Mouse (Mus musculus): ENCODE data around the gene Gimap1. TPM values are rescaled to one million over a fixed set of nuclear protein-coding genes. Genes with fewer than 3 reads are reported as not detected.

Gene Gimap1
- total and polyA plus RNA-seq, 3 experiments = not detected

DNA sequence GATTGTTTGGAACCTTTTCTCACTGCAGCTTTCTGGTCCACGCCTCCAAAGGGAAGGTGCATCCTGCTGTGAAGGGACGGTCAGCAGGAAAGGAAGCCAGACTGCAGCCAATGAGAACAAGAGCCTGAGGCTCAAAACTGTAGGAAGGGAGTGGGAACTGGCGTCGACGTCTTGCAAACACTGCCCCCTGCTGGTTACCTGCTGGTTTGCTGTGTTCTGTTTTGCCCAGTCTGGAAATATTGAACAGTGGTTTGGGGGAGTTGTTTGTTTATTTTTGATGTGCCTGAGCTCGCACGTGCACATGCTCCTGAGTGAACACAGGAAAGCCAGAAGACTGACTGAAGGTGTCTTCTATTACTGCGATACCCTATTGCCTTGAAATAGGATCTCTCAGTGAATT, 33.2 kb downstream of the Gimap1 start:
- peak; percentile 53 for DNase-seq (ENCODE audit: low read depth, low spot score)
- Histone ChIP-seq H3K4me1 (ENCODE audit: control insufficient read depth in 1 of 2, insufficient read depth in 2 of 2, low read length in 2 of 2) (no peaks in the 10 kb centered on the region), H3K27ac (ENCODE audit: control insufficient read depth, low read depth, low read length) (no peak overlapping the region), H3K36me3 (ENCODE audit: control insufficient read depth in 1 of 2, insufficient read depth in 2 of 2, low read length in 2 of 2) (no peaks in the 10 kb centered on the region), H3K9me3 (replicated peaks; ENCODE audit: insufficient read depth, low read length) (no peaks in the 10 kb centered on the region), H3K79me2 (ENCODE audit: control insufficient read depth, insufficient read depth, low read length, poor library complexity) (no peaks in the 10 kb centered on the region), H3K27me3 (ENCODE audit: control insufficient read depth in 1 of 2, insufficient read depth in 2 of 2, low read length in 2 of 2) (no peaks in the 10 kb centered on the region), H3K9ac (ENCODE audit: control insufficient read depth, low read depth, low read length, poor library complexity, severe bottlenecking) (no peak overlapping the region), H3K4me3 (ENCODE audit: control insufficient read depth in 1 of 2, insufficient read depth in 1 of 2, low read depth in 2 of 2, low read length in 2 of 2) (no peak overlapping the region)
- TF ChIP-seq ZC3H11A (IDR thresholded peaks at IDR 0.05; ENCODE audit: low read depth, low read length) (peak; percentile 51), RAD21 (IDR thresholded peaks at IDR 0.05; ENCODE audit: low read depth, low read length) (peak; percentile 67), CTCF (IDR thresholded peaks at IDR 0.05 in 2 of 3, conservative IDR thresholded peaks at IDR 0.05 in 1 of 3; ENCODE audit: control insufficient read depth in 1 of 3, insufficient read depth in 1 of 3, low read depth in 2 of 3, low read length in 3 of 3, poor library complexity in 1 of 3, severe bottlenecking in 1 of 3) (peak; percentile 65 to 81 (median 76)), ZNF384 (IDR thresholded peaks at IDR 0.05; ENCODE audit: low read depth, low read length) (peak; percentile 35; the same call in 1 of the 2 replicates), SMC3 (IDR thresholded peaks at IDR 0.05; ENCODE audit: low read depth, low read length) (peak; percentile 76), MAFK (IDR thresholded peaks at IDR 0.05; ENCODE audit: borderline replicate concordance, low read depth, low read length) (no peak)

DNA sequence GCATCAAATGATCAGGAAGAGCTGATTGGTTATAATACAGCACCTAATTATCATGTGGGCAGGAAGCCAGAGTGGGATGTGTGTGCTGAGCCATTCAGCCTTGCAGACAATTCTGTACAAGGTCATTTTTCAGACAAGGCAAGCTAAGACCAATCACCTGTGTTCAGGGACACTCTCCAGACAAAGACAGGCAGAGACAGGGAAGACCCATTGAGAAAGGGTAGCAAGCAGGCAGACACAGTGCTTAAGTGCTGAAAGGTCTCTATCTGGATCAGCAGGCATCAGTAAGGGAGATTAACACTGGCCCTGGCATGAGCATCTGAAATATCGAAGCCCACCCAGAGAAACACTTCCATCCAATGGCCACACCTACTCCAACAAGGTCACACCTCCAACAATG, 45.6 kb downstream of the Gimap1 start:
- no peak overlapping the region for H3K27ac ChIP-seq (ENCODE audit: control insufficient read depth, low read depth, low read length)
- peaks cover 0 to 1% of the 10 kb centered on the region in 2 experiments; a peak in 1 of 4 replicates for H3K27me3 ChIP-seq (ENCODE audit: control insufficient read depth in 1 of 2, insufficient read depth in 2 of 2, low read length in 2 of 2)
- no peak overlapping the region for H3K9ac ChIP-seq (ENCODE audit: control insufficient read depth, low read depth, low read length, poor library complexity, severe bottlenecking)
- no peaks in the 10 kb centered on the region for H3K36me3 ChIP-seq (ENCODE audit: control insufficient read depth in 1 of 2, insufficient read depth in 2 of 2, low read length in 2 of 2)
- no peak overlapping the region for H3K4me3 ChIP-seq (ENCODE audit: control insufficient read depth in 1 of 2, insufficient read depth in 1 of 2, low read depth in 2 of 2, low read length in 2 of 2)
- H3K9me3 ChIP-seq (replicated peaks; ENCODE audit: insufficient read depth, low read length) = no peaks in the 10 kb centered on the region
- no peaks in the 10 kb centered on the region for H3K4me1 ChIP-seq (ENCODE audit: control insufficient read depth in 1 of 2, insufficient read depth in 2 of 2, low read length in 2 of 2)
- no peaks in the 10 kb centered on the region for H3K79me2 ChIP-seq (ENCODE audit: control insufficient read depth, insufficient read depth, low read length, poor library complexity)
- DNase-seq (ENCODE audit: low read depth, low spot score) = no peak
- TF ChIP-seq NRF1 (IDR thresholded peaks at IDR 0.05; ENCODE audit: insufficient read depth, low read depth, low read length, poor library complexity, severe bottlenecking) (no peak), NELFE (IDR thresholded peaks at IDR 0.05; ENCODE audit: low read depth, low read length) (no peak), RCOR1 (IDR thresholded peaks at IDR 0.05; ENCODE audit: low read depth, low read length) (no peak), ZNF384 (IDR thresholded peaks at IDR 0.05; ENCODE audit: low read depth, low read length) (no peak), USF1 (IDR thresholded peaks at IDR 0.05; ENCODE audit: low read depth, low read length) (no peak), MAZ (IDR thresholded peaks at IDR 0.05; ENCODE audit: low read depth, low read length) (no peak), MYC (IDR thresholded peaks at IDR 0.05; ENCODE audit: low read depth, low read length) (no peak), POLR2AphosphoS5 (IDR thresholded peaks at IDR 0.05; ENCODE audit: borderline replicate concordance, low read depth, low read length) (no peak), UBTF (IDR thresholded peaks at IDR 0.05; ENCODE audit: borderline replicate concordance, insufficient read depth, low read depth, low read length) (no peak), TCF12 (IDR thresholded peaks at IDR 0.05; ENCODE audit: low read depth, low read length) (no peak), CHD2 (IDR thresholded peaks at IDR 0.05; ENCODE audit: low read length) (no peak), ZKSCAN1 (IDR thresholded peaks at IDR 0.05; ENCODE audit: low read depth, low read length) (no peak), MAX (IDR thresholded peaks at IDR 0.05; ENCODE audit: low read length) (no peak)
